Mouse (Mus musculus): ENCODE measurements around the gene Dsp.

The Dsp gene

DNA sequence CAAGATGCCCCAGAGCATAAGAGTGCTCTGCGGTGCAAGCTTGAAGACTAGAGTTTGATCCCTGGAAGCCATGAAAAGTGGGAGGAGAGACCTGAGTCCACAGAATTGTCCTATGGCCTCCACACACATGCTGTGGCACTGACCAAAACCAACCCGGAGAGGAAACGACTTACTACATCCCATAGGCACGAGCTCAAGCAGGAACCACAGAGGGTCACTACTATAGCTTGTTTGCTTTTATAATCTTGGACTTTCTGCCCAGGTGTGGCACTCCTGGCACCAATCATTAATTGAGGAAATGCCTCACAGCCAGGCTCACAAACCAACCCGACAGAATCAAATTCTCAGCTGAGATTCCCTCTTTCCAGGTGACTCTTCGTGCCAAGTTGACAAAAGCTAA is 50.3 kb downstream of the Dsp start:
- DNase-seq, result no peak

DNA sequence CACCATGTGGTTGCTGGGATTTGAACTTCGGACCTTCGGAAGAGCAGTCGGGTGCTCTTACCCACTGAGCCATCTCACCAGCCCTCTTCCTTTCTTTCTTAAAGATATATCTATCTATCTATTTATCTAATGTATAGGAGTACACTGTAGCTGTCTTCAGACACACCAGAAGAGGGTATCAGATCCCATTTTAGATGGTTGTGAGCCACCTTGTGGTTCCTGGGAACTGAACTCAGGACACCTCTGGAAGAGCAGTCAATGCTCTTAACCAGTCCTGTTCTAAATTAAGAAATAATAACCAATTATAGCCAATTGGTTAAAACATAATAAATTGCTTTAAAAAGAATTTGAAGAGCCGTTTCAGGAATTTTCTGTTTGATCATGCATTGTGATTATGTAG is 53.1 kb downstream of the Dsp start:
- DNase-seq, result no peak

DNA sequence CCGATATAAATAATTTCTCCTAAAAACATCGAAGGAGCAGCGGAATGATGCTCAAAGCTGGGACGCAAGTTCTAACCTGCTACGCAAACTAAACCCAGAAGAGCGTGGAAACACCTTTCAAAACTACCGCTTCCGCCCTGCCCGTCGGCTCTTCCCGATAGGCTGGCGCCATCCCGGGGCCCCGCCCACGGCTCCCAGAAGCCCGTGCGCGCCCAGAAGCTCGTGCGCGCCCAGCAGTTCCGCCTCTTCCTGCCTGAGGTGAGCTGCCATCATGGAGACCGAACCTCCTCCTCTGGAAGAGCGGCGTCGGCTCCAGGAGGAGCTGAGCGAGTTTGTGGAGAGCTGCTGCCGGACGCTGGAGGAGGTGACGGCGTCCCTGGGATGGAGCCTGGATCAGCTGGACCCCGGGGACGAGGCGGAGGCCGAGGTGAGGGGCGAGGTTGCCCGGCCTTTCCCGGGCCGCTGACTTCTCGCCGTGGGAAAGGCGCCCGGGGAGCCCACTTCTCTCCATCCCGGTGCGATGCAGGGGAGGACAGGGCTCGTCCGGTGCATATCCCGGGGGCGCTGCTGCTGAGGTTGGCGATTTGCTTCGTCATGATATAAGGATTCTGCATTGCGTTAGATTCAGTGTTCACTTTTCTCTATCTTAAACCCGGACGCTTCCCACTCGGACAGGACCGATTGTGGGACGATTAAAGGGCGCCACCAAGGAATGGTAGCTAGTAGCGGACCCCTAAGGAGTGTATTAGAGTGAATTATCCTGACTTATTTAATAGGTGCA is 53.8 kb downstream of the Dsp start, which contains the start of gene Snrnp48:
Snrnp48 (plus strand) TSS at position 237 of the 781 bp plus-strand sequence.
- peak; percentile 91 to 94 for DNase-seq

DNA sequence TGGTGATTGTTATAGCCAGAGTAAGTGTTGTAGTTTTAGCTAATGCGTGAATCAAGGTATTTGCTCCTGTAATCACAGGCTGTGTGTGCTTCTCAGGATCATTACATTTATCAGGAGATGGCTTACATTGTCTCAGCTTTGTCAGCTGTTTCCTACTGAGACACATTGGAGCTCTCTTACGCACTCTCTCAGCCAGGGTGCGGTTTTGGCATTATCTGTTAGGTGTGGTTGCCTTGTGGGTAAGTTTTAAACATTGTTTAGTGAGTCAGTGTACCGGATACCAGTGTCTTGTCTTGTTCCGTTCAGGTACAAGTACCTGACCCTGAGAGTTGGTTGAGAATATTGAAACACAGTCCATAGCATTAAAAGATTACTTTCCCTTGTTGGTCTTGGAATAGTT is 60.0 kb downstream of the Dsp start:
- DNase-seq, result no peak

DNA sequence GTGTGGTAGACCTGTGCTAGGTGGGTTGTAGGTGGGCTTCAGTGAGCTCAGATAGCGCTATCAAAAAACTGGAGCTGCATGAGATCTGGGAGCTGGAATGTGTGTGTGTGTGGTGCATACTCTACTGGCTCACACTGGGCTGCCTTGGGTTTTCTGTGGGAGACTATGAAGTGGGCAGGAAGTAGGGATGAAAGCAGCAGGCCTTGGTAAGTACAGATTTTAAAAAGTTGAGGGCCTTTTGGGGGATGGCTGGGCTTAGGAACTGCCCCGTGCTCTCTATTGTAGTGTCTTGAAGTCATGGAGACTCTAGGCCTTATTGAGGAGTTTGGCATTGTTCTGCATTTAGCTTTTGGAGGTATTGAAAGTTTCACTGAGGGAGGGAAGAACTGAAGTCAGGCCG is 67.6 kb downstream of the Dsp start:
- DNase-seq, result no peak

DNA sequence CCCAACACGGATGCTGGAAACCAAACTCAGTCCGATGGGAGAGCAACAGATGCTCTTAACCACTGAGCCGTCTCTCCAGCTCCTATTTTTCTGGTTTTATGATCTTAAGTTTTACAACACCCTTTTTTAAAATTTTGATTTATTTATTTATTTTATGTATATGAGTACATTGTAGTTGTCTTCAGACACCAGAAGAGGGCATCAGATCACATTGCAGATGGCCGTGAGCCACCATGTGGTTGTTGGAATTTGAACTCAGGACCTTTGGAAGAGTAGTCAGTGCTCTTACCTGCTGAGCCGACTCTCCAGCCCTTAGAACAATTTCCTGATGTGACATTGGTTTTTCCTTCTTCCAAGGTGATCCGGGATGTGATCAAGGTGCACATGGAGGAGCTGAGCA is 69.2 kb downstream of the Dsp start:
- DNase-seq, result no peak

DNA sequence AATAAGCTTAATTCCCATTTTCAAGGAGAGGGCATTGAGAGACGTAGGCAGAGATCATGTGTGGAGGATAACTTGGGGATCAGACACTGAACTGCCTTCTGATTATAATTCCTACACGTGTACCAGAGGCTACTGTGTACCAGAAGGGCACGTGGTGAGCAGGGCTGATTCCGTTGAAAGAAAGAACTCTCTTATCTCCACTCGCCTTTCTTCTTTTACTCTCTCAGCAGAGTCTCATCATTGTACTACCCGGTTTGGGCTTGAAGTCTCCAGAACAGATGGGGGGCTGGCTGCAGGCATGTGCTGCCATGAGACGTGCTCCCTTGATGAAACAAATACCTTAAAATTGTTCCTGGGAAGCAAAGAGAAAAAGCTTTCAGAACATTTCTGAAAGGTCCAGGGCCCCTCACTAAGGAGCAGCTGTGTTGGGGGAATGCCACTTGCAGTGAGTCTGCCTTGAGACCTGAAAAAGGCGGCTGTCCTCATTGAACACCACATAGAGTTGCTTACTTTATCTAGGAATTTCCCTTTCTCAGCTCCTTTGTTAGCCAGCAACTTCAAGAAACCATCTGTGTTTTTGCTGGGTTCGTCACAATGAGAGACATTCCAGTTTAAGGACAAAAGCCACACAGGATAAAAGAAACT is 79.2 kb downstream of the Dsp start:
- no peak for DNase-seq

DNA sequence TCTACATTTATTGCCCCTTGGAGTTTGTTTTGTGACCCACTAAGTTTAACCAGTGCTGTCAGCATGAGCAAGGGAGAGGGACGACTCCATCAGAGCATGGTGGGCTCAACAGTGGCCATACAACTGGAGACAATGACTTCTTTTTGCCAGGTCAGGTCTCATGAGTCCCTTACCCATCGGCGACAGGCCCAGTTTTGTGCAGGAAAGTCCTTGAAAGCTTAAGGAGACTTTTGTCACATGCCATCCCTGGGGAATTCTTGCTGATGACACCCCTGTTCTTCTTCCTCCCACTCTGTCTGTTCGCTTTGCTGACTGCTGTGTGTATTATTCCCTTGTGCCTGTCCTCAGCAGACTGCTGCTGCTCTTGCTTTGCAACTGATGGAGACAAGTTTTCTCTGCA is 81.3 kb downstream of the Dsp start:
- DNase-seq, result no peak

DNA sequence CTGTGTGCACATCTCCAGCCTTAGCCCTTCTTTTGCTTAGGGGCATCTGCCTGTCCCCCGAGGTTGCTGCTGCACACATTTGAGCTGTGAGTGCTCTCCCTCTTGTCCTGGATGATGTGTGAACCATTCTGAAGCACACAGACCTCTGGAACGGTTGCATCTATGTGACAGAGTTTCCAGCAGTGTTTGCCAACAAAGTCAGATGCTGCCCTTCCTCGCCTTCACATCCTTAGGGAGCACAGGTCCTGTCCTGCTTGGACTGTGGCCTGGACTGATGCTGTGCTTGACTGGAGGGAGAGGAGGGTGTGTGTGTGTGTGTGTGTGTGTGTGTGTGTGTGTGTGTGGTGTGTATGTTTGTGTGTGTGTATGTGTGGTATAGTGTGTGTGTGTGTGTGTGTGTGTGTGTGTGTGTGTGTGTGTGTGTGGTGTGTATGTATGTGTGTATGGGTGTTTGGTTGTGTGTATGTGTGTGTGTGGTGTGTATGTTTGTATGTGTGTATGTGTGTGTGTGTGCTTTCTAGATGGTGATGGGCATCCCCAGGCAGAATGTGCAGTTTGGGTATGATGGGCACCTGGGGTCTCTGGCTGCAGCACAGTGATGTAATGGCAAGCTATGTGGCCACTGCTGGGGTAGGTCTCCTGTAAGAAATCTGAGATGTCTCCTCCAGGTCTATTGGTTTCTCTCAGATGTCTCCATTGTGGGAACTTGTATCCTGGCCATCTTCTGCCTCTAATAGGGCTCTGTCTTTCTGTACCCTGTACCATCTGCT is 81.9 kb downstream of the Dsp start:
- no peak for DNase-seq

DNA sequence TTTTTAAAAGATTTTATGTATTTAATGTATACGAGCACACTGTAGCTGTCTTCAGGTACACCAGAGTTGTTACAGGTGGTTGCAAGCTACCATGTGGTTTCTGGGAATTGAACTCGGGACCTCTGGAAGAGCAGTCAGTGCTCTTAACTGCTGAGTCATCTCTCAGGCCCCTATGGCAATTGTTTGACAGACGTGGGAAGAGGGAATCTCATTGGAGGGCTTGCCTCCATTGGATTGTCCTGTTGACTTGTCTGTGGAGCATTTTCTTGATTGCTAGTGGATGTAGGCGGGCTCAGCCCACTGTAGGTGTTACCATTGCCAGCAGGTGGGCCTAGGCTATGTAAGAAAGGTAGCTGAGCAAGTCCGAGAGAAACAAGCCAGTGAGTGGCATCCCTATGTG is 83.6 kb downstream of the Dsp start:
- no peak for DNase-seq

DNA sequence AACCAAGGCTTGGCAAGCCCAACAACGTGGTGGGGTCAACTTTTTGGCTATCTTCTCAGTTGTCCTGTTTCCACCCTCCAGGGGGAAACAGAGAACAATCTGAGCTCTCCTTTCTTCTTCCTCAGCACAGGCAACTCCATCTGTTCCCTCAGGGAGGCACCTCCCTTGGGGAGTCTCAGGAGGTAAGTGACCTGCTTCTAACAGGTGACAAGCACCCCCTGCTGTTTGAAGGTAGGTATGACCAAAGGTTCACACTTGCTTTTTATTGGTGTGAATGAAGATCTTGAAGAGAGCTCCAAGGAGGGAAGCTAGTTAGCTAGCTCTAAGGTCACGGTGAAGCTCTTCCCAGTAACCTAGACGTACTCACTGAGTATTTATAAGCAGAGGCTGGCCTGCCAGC is 84.3 kb downstream of the Dsp start:
- no peak for DNase-seq

DNA sequence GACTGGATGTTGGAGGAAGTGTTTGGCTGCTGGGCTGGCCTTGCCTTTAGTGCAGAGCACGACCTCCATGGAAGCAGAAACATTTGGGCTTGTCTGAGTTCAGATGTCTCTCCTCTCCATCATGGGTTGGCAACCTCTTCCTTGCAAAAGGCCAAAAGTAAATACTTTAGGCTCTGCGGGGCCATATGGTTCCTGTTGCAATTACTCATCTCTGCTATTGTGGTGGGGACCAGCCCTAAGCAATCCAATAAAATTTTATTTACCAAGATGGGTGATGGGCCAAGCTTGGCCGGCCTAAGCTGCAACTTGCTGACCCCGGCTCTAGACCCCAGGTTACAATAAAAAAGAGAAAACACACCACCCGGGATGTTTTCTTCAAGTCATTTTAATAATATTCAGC is 97.1 kb downstream of the Dsp start:
- no peak for DNase-seq

Data from cerebellum, postnatal 10 days (tissue).